Mouse (Mus musculus) right cerebral cortex, adult 2 months (tissue): ENCODE results near the gene Tlx2.

ENCODE experiments used
- DNase-seq, 2 experiments: peaks; one replicate each; pipeline ENCODE4 v3.0.0; 2021 to 2022; ENCODE audit warnings: low spot score in 2 of 2

Gene Tlx2

GRCm38 (mm10) chr6:83092416-83093127, 22.5 kb upstream of the Tlx2 start:
- no peak for DNase-seq

- no peak for DNase-seq
Observed at GRCm38 (mm10) chr6:83087926-83088260, 17.8 kb upstream of the Tlx2 start.

- DNase-seq, result no peak
Observed at GRCm38 (mm10) chr6:83087205-83087925, 17.3 kb upstream of the Tlx2 start.

- no peak for DNase-seq
Observed at GRCm38 (mm10) chr6:83086121-83087035, 16.3 kb upstream of the Tlx2 start, which contains the start of gene Lbx2. Gene Lbx2, plus strand, starts transcription at chr6:83086367.

GRCm38 (mm10) chr6:83084477-83084876, 14.4 kb upstream of the Tlx2 start:
- no peak for DNase-seq

GRCm38 (mm10) chr6:83083497-83083896, 13.4 kb upstream of the Tlx2 start:
- no peak for DNase-seq

- no peak for DNase-seq
Observed at GRCm38 (mm10) chr6:83080210-83080609, 10.1 kb upstream of the Tlx2 start.

- DNase-seq, result peak; percentile 100
Observed at GRCm38 (mm10) chr6:83078324-83078858, 8.3 kb upstream of the Tlx2 start.

- DNase-seq, result peak; percentile 46 to 59
Observed at GRCm38 (mm10) chr6:83077630-83078323, 7.7 kb upstream of the Tlx2 start, which contains the start of gene Pcgf1. Gene Pcgf1, plus strand, starts transcription at chr6:83077869.

GRCm38 (mm10) chr6:83074979-83075378, 4.9 kb upstream of the Tlx2 start:
- DNase-seq, result no peak

GRCm38 (mm10) chr6:83071220-83071619, 1.1 kb upstream of the Tlx2 start:
- no peak for DNase-seq

GRCm38 (mm10) chr6:83070311-83071219, 472 bp upstream of the Tlx2 start:
- DNase-seq, result peak in 1 of 2 experiments; percentile 36

- no peak for DNase-seq
Observed at GRCm38 (mm10) chr6:83069488-83070246, 426 bp downstream of the Tlx2 start.

GRCm38 (mm10) chr6:83068706-83069487, 1.2 kb downstream of the Tlx2 start:
- DNase-seq, result no peak

GRCm38 (mm10) chr6:83068221-83068620, 1.9 kb downstream of the Tlx2 start:
- DNase-seq, result no peak

- no peak for DNase-seq
Observed at GRCm38 (mm10) chr6:83066441-83066840, 3.7 kb downstream of the Tlx2 start.

GRCm38 (mm10) chr6:83065995-83066394, 4.1 kb downstream of the Tlx2 start:
- DNase-seq, result no peak

GRCm38 (mm10) chr6:83058725-83059124, 11.4 kb downstream of the Tlx2 start:
- no peak for DNase-seq

- DNase-seq, result no peak
Observed at GRCm38 (mm10) chr6:83057790-83058189, 12.3 kb downstream of the Tlx2 start, which contains the start of gene Dqx1. Gene Dqx1, plus strand, starts transcription at chr6:83057844.
